Mouse (Mus musculus) cerebellum, adult 2 months (tissue): ENCODE data around the gene Gca. TPM values are rescaled to one million over a fixed set of nuclear protein-coding genes. Genes with fewer than 3 reads are reported as not detected.

Experiments
- DNase-seq, 2 experiments: peaks; one replicate each; pipeline ENCODE4 v3.0.0; 2021
- H3K27ac ChIP-seq: fragments of 200-500 bp; 2 replicates; pipeline ENCODE4 v1.5.1; 2012; ENCODE audit warnings: low read length, control low read depth, inconsistent platforms; ENCODE audit not compliant: insufficient read depth
- H3K27me3 ChIP-seq: fragments of 200-500 bp; 2 replicates; pipeline ENCODE4 v1.6.1; 2012; ENCODE audit warnings: inconsistent platforms, mild to moderate bottlenecking, low read length, moderate library complexity; ENCODE audit not compliant: control insufficient read depth, insufficient read depth
- H3K4me1 ChIP-seq: fragments of 200-500 bp; 2 replicates; pipeline ENCODE4 v1.6.1; 2011; ENCODE audit warnings: low read length; ENCODE audit not compliant: control insufficient read depth, insufficient read depth
- H3K4me3 ChIP-seq: fragments of 200-500 bp; replicated peaks from 2 replicates; pipeline ENCODE3; 2011; ENCODE audit warnings: mild to moderate bottlenecking, low read depth, low read length, control low read depth; ENCODE audit not compliant: insufficient read depth
- CTCF ChIP-seq: fragments of 200-500 bp; IDR thresholded peaks from 2 replicates; pipeline ENCODE4 v1.5.1; 2011; ENCODE audit warnings: low read depth, mild to moderate bottlenecking, control low read depth, low read length, moderate library complexity, borderline replicate concordance; ENCODE audit not compliant: insufficient read depth
- POLR2A ChIP-seq: fragments of 200-500 bp; IDR thresholded peaks from 2 replicates; pipeline ENCODE4 v1.6.1; 2011; ENCODE audit warnings: low read length, control low read depth, borderline replicate concordance; ENCODE audit not compliant: insufficient read depth
- WGBS: fragments of 180-500 bp; shearing (Covaris S2); methylation state at CpG from one replicate; pipeline ENCODE4 v1.1.7; 2018; 5-methylcytosine and 5-hydroxymethylcytosine counted together
- polyA plus RNA-seq: library from polyadenylated mRNA; depleted of rRNA; stranded (reverse); fragments of >200 nt; gene quantifications from 2 replicates; pipeline ENCODE4 v1.2.3, GENCODE M21; 2012

Gene Gca
- polyA plus RNA-seq, 1 experiment: 11.0 TPM

DNA sequence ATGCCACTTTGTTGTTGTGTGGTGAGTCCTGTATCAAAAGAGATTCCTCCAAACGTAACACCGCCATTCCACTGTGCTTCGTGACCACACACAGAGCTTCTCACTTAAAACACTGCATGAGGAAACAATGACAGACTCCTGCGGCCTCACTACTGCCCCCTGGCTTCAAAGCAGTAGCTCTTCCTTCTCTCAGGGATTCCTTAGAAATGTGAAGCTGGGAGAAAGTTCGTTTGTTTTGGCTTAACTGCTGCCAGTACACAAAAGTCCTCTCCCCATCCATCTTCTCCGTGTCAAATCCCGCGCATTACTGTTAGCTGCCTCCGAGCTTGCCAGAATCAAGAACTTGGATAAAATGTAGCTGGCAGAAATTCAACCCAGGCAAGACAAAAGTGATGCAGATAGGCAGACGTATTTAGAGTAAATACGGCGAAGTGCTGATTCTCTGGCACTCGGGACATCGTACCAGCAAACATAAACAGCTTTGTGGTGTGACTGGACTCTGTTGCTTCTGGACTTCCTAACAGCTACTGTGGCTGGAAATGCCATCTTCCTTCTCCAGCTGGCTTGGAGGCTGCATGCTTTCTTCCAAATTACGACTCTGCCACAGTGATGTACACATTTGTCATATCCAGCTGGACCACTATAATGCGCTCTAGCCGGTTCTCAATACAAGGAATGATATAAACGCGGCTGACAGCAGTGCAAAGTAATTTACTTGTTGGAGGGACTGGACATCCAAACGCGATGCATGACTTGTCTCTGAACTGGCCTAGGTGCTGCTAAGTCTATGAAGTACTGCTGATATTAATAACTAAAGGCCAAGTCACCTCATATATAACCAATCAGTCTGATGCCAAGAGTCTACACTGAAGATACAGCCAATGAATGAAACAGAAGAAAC is 20.4 kb upstream of the Gca start:
- no peak for DNase-seq
- no peaks in the 10 kb centered on the region for H3K27me3 ChIP-seq

DNA sequence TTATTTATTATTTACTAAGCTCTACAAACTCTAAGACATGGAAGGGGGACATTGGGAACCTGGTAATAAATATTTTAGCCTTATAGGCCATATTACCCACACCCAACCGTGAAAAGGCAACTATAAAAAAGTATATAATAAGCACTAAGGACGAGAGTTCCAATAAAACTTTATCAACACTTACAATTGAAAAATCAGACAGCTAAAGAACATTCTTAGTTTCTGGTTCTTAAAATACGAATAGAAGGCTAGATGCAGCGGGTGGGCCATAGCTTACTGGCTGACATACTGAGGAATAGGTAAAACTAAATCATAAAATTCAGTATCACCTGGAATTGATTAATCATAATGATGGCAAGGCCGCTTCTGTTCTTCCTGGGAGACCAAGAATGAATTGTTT is 19.2 kb upstream of the Gca start:
- no peak overlapping the region for H3K27ac ChIP-seq
- no peak for DNase-seq

More for the DNA sequence above, 20.4 kb upstream of the Gca start:
- WGBS: 33% methylated on average over 21 of the region's 21 CpGs
- TF ChIP-seq CTCF: peak; percentile 12; the same call in 1 of the 2 replicates
- TF ChIP-seq POLR2A: no peak
- Histone ChIP-seq H3K4me1 (no peaks in the 10 kb centered on the region), H3K27ac (no peak overlapping the region), H3K4me3 (no peak overlapping the region)

DNA sequence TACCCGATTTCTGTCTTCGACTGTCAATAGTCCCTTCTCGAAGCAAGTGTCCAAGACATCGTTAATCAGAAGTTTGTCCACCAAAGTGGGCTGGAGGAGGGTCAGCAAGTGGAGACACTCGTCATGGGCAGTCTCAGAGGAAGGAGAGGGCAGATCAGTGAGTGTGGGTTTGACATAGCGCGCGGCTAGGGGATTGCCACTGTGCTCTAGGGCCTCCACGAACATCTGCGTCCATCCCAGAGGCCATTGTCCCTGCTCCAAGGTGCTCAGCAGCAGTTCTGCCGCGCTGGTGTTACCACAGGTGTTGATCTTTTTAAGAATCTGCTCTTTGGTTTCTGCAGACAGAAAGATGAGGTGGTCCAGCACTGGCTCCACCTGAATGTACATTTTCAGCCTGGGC is 18.6 kb upstream of the Gca start:
- Histone ChIP-seq H3K27ac (no peak overlapping the region), H3K4me3 (no peak overlapping the region), H3K27me3 (no peaks in the 10 kb centered on the region), H3K4me1 (no peaks in the 10 kb centered on the region)
- DNase-seq: no peak
- WGBS: 54% methylated on average over 12 of the region's 12 CpGs
- TF ChIP-seq CTCF: no peak
- no peak for TF ChIP-seq POLR2A

More for the DNA sequence above, 19.2 kb upstream of the Gca start:
- Histone ChIP-seq H3K27me3 (no peaks in the 10 kb centered on the region), H3K4me3 (no peak overlapping the region), H3K4me1 (no peaks in the 10 kb centered on the region)
- 97% methylated on average over 5 of the region's 5 CpGs for WGBS
- no peak for TF ChIP-seq CTCF
- no peak for TF ChIP-seq POLR2A

DNA sequence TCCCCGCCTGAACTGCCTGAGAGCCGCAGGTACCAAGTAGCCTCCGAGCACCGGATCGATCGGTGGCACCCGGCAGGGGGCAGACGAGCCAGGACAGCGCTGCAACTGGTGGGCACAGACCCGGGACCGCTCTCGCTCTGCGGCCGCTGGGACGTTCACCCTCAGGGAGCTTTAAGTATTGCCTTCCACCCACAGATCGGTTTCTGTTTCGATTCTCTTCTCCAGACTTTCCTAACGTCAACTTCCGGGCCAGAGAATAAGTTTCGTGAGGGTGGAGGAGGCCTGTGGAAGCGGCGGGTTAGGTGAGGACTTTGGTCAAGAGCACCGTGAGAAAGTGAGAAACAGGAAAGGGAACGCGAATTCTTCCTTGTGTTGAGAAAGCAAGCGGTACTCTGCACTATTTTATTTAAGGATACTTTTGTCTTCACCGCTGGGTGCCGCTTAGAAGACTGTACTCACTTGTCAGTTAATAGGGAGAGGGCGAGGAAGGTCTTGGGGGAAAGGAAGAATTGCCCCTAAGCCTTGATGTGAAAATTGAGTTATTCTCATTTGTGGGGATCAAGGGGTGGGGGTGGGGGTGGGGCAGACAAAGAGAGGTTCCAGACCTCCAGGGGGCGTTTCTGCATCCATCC is 18.0 kb upstream of the Gca start, which contains the start of gene Ifih1:
Ifih1 (minus strand) TSS at position 242 of the 632 bp plus-strand sequence.
- DNase-seq: peak in 1 of 2 experiments; percentile 12
- no peak within 1 kb of the TSS for H3K27ac ChIP-seq
- peak within 1 kb of the TSS; percentile 52 for H3K4me3 ChIP-seq
- TF ChIP-seq CTCF (no peak), POLR2A (no peak)
- WGBS: 2% methylated on average over 30 of the region's 30 CpGs
- no peaks in the 10 kb centered on the region for H3K27me3 ChIP-seq
- H3K4me1 ChIP-seq: no peaks in the 10 kb centered on the region

DNA sequence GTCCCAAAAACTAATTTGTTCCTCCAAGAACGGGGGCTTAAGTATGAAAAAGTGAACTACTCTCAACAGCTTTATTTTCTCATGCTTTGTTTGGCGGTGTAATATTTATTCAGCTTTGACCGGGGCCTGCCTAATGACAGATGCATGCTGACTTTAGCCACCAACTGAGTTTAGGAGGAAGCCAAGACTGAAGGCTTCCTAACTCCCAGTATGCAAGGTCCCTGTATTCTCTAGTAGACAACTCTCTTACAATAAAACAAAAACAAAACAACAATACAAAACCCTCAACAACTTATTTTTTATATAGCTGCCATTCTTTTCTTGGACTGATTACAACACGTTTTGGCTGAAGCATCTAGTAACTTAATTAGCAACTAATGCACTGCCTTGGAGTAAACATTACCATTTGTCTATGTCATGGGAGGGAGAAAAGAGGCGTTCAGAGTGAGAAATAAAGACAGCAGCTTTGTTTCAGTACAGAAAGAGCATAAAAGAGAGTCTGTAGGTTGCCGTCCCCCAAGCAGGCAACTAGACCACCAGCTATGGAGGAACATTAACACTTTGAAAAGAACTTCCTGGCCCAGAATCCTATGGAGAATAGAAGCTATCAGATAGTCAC is 17.3 kb upstream of the Gca start:
- TF ChIP-seq CTCF (no peak), POLR2A (no peak)
- no peak for DNase-seq
- Histone ChIP-seq H3K4me3 (no peak overlapping the region), H3K27ac (no peak overlapping the region), H3K4me1 (no peaks in the 10 kb centered on the region), H3K27me3 (no peaks in the 10 kb centered on the region)
- 27% methylated on average over 6 of the region's 6 CpGs for WGBS

DNA sequence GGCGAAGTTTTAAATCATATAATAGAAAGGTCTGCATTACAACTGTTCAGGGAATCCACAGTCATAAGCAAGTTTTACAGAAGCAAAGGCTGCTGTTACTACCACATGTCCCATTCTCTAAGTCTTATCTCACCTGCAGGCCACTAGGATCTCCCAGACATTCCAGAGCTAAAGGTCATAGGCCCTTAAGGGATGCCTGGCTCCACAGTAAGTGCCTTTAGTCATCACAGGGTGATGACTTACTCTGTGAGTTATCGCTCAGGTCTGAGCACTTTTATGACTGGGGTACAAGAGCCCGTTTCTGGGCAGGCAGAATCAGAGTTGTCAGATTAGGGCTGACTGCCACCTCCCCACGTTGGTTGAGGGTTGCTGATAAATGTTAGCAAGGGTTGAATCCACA is 12.2 kb upstream of the Gca start:
- 84% methylated on average over 4 of the region's 4 CpGs for WGBS
- TF ChIP-seq CTCF (no peak), POLR2A (no peak)
- DNase-seq: no peak

DNA sequence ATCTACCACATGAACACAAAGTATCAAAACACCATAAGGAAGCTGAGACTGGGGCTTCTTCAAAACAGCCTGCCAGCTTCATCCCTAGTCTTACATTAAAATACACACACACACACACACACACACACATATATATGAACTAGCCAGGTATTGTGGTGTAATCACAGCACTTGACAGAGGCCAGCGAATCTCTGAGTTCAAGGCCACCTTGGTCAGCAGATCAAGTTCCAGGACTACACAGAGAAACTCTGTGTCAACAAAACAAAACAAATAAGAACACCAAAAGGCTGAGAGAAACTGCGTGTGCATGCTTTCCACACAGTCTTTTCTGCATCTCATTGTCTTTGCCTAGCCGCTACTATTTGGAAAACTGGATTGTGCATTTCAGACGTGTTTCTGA is 11.6 kb upstream of the Gca start:
- no peaks in the 10 kb centered on the region for H3K4me1 ChIP-seq
- TF ChIP-seq POLR2A (no peak), CTCF (no peak)
- no peak for DNase-seq
- no peak overlapping the region for H3K4me3 ChIP-seq
- WGBS: 92% methylated on average over 4 of the region's 4 CpGs
- no peaks in the 10 kb centered on the region for H3K27me3 ChIP-seq
- no peak overlapping the region for H3K27ac ChIP-seq

More for the DNA sequence above, 12.2 kb upstream of the Gca start:
- Histone ChIP-seq H3K27ac (no peak overlapping the region), H3K4me3 (no peak overlapping the region), H3K27me3 (no peaks in the 10 kb centered on the region), H3K4me1 (no peaks in the 10 kb centered on the region)
